23 mouse cellular contexts compared by ENCODE assay signal in the genomic region with DNA sequence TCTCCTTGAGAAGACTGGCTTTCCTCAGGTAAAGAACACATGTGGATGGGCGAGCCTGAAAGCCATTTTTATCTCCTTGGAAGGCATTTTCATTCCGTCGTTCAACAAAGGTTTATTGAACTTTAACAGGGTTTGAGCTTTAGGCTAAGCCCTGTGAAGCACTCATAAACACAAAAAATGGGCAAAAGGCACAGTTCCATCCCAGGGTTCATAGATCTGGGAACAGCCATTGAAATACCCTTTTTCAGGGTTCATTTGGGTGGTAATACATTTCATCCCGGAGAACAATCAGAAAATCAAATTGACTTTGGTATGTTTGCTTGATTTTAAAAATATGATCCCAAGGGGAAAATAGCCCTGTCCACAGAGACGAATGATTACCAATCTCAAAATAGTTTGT.
A peak's percentile ranks its signal among the peaks of the same experiment; 100 is the strongest.
DNase-seq lines count a peak whose midpoint lies in the region; ATAC-seq and TF ChIP-seq lines count a peak whose summit lies in the region.
"Had no signal": no experiment of that assay in that cellular context is flagged by ENCODE, and none has a peak within 500 bp of the region (broad histone marks: within the 10 kb centered on the region; RNA-seq: fewer than 3 reads in every experiment).

No protein-coding gene starts in this region.

- TF ChIP-seq CTCF in stomach, postnatal 0 days (IDR thresholded peaks at IDR 0.05; ENCODE audit: low read depth), result no peak

- no peaks in the 10 kb centered on the region for H3K36me3 ChIP-seq in kidney, embryonic 15.5 days
- no peaks in the 10 kb centered on the region for H3K36me3 ChIP-seq in liver, embryonic 15.5 days (replicated peaks)
- no peaks in the 10 kb centered on the region for H3K36me3 ChIP-seq in stomach, embryonic 15.5 days
- no peaks in the 10 kb centered on the region for H3K36me3 ChIP-seq in stomach, postnatal 0 days (ENCODE audit: control insufficient read depth, insufficient read depth, low read length)
- H3K36me3 ChIP-seq: G1E; hindbrain, embryonic 12.5 days had no signal

- no peaks in the 10 kb centered on the region for H3K9me3 ChIP-seq in kidney, embryonic 15.5 days (replicated peaks)
- H3K9me3 ChIP-seq in liver, embryonic 15.5 days (replicated peaks), result no peaks in the 10 kb centered on the region
- no peaks in the 10 kb centered on the region for H3K9me3 ChIP-seq in stomach, embryonic 15.5 days
- H3K9me3 ChIP-seq in stomach, postnatal 0 days (ENCODE audit: control insufficient read depth, low read length), result no peaks in the 10 kb centered on the region
- H3K9me3 ChIP-seq: hindbrain, embryonic 12.5 days had no signal

- no peak overlapping the region for H3K4me3 ChIP-seq in kidney, embryonic 15.5 days (replicated peaks)
- no peak overlapping the region for H3K4me3 ChIP-seq in liver, embryonic 15.5 days (replicated peaks)
- H3K4me3 ChIP-seq in stomach, embryonic 15.5 days (replicated peaks), result no peak overlapping the region
- H3K4me3 ChIP-seq in stomach, postnatal 0 days (ENCODE audit: low read depth, low read length), result no peak overlapping the region
- H3K4me3 ChIP-seq: hindbrain, embryonic 12.5 days; megakaryocyte, embryonic 14.5 days had no signal

- H3K4me1 ChIP-seq in kidney, embryonic 15.5 days, result peaks cover 52% of the 10 kb centered on the region
- H3K4me1 ChIP-seq in liver, embryonic 15.5 days (replicated peaks), result no peaks in the 10 kb centered on the region
- H3K4me1 ChIP-seq in stomach, embryonic 15.5 days, result peaks cover 15% of the 10 kb centered on the region; the same call in 1 of the 2 replicates
- H3K4me1 ChIP-seq in stomach, postnatal 0 days (replicated peaks; ENCODE audit: control insufficient read depth, insufficient read depth), result 0 out of 2 replicates have a peak, but pooled peaks cover 2% of the 10 kb centered on the region

- H3K27ac ChIP-seq in kidney, embryonic 15.5 days, result peak overlapping the region; percentile 86
- H3K27ac ChIP-seq in liver, embryonic 15.5 days (replicated peaks), result 0 out of 2 replicates have a peak overlapping the region, but pooled peaks have one; percentile 14
- 0 out of 2 replicates have a peak overlapping the region, but pooled peaks have one; percentile 1 for H3K27ac ChIP-seq in stomach, embryonic 15.5 days
- no peak overlapping the region for H3K27ac ChIP-seq in stomach, postnatal 0 days (replicated peaks)
- H3K27ac ChIP-seq: hindbrain, embryonic 12.5 days; hindbrain, postnatal 0 days had no signal

- 55% methylated on average over 5 of the region's 5 CpGs for WGBS in kidney, embryonic 15.5 days
- 58% methylated on average over 5 of the region's 5 CpGs for WGBS in liver, embryonic 15.5 days (ENCODE audit: insufficient replicate concordance)
- WGBS in stomach, embryonic 15.5 days, result 56% methylated on average over 5 of the region's 5 CpGs
- WGBS in stomach, postnatal 0 days, result 58% methylated on average over 5 of the region's 5 CpGs

- H3K9ac ChIP-seq in kidney, embryonic 15.5 days, result no peak overlapping the region
- H3K9ac ChIP-seq in liver, embryonic 15.5 days, result no peak overlapping the region
- H3K9ac ChIP-seq in stomach, embryonic 15.5 days, result no peak overlapping the region
- no peak overlapping the region for H3K9ac ChIP-seq in stomach, postnatal 0 days (ENCODE audit: low read length)
- H3K9ac ChIP-seq: hindbrain, embryonic 12.5 days had no signal

- no peaks in the 10 kb centered on the region for H3K27me3 ChIP-seq in kidney, embryonic 15.5 days
- no peaks in the 10 kb centered on the region for H3K27me3 ChIP-seq in liver, embryonic 15.5 days
- H3K27me3 ChIP-seq in stomach, embryonic 15.5 days (replicated peaks), result no peaks in the 10 kb centered on the region
- no peaks in the 10 kb centered on the region for H3K27me3 ChIP-seq in stomach, postnatal 0 days (ENCODE audit: control insufficient read depth, insufficient read depth, low read length)
- H3K27me3 ChIP-seq: hindbrain, embryonic 12.5 days had no signal

- DNase-seq in heart, adult 11 months, result peak; percentile 7
- no peak for DNase-seq in heart, adult 9 months (ENCODE audit: low spot score in 2 of 2)
- DNase-seq in kidney, postnatal 14 days, result no peak
- no peak for DNase-seq in liver
- DNase-seq in stomach, postnatal 0 days (ENCODE audit: low spot score), result no peak
- DNase-seq: adrenal gland, adult 8-10 months; cerebellum, adult 2 months; cerebellum, postnatal 14 days; gastrocnemius, postnatal 14 days; heart, postnatal 36 days; lung, adult 2 months; lung, postnatal 4 days; midbrain, embryonic 14.5 days; thymus, postnatal 14 days had no signal

- TF ChIP-seq EP300 in stomach, postnatal 0 days (optimal IDR thresholded peaks at IDR 0.05), result no peak

- ATAC-seq in kidney, embryonic 15.5 days (replicated peaks; ENCODE audit: low FRiP score), result no peak
- no peak for ATAC-seq in liver, embryonic 15.5 days (ENCODE audit: insufficient read depth)
- no peak for ATAC-seq in stomach, embryonic 15.5 days (ENCODE audit: insufficient read depth, low FRiP score, low read depth)
- ATAC-seq in stomach, postnatal 0 days (ENCODE audit: low FRiP score, low TSS enrichment), result no peak
- ATAC-seq: forebrain, embryonic 14.5 days; hindbrain, postnatal 0 days had no signal

- H3K4me2 ChIP-seq in kidney, embryonic 15.5 days, result peak overlapping the region; percentile 26; the same call in 1 of the 2 replicates
- no peak overlapping the region for H3K4me2 ChIP-seq in liver, embryonic 15.5 days
- H3K4me2 ChIP-seq in stomach, embryonic 15.5 days, result no peak overlapping the region
- H3K4me2 ChIP-seq in stomach, postnatal 0 days (replicated peaks; ENCODE audit: low read depth), result no peak overlapping the region
- H3K4me2 ChIP-seq: heart, embryonic 11.5 days; hindbrain, embryonic 12.5 days had no signal
